Mouse (Mus musculus): ENCODE measurements around the gene Bst2. TPM values are rescaled to one million over a fixed set of nuclear protein-coding genes. Genes with fewer than 3 reads are reported as not detected.
A peak's percentile ranks its signal among the peaks of the same experiment; 100 is the strongest.
"Not testable (repeated sequence)": the region's sequence is repeated elsewhere in the genome, so short reads cannot be mapped to it uniquely, and the experiment has no call there.

The Bst2 gene
- polyA plus RNA-seq, 2 experiments, result 12.4 to 47.2 TPM

DNA sequence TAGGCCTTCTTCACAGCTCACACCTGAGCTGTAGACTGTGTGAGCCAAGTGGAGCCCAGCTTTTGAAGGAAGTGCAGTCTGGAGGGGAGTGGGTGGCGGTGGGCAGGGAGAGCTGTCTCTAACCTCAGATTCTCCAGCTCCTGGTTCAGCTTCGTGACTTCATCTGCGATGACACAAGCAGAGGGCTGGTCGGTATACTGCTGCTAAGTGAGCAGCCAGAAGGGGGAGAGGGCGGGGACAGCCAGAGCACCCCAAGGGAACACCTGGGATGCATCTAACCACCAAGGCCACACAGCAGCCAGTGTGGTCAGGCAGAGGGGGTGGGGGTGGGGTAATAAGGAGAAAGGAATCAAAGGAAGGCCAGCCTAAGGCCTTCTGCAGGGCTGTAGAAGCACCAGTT, 1.6 kb downstream of the Bst2 start:
- no peak; the same call in 1 of the 2 replicates for ATAC-seq (ENCODE audit: low FRiP score, low read depth)
- no peak for TF ChIP-seq POLR2A (IDR thresholded peaks at IDR 0.05; ENCODE audit: borderline replicate concordance, extremely low read depth, insufficient read depth, insufficient read length)
- no peak overlapping the region for H3K4me2 ChIP-seq (replicated peaks; ENCODE audit: low read depth, low read length, severe bottlenecking)

DNA sequence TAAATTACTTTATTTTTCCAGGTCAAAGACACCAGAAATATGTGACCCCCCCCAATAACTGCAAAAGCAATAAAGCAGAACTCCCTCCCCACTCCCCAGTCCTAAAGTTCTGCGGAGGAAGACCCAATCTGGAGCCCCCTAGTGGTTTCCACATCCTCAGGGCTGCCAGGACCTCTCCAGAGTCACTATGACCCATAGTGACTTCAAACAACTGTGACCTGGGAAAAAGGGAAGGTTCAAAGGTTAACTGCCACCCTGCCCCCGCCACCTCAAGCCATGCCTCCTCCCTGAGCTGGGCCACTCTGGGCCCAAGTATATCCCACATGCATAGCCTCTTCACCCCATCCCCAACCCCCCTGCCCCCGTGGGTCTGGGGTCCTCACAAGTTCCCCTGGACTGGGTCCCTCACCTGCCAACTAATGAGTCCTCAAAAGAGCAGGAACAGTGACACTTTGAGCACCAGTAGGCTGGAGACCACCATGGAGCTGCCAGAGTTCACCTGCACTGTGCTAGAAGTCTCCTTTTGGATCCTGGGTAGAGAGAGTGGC, 2.9 kb downstream of the Bst2 start:
- no peak overlapping the region for H3K9ac ChIP-seq (ENCODE audit: low read depth, low read length, severe bottlenecking)
- ATAC-seq (ENCODE audit: low FRiP score, low read depth) (no peak), DNase-seq (ENCODE audit: low spot score) (no peak)
- H3K4me3 ChIP-seq (replicated peaks; ENCODE audit: low read length), result no peak overlapping the region
- WGBS, result 21% methylated on average over 3 of the region's 3 CpGs
- no peaks in the 10 kb centered on the region for H3K36me3 ChIP-seq (ENCODE audit: control insufficient read depth, insufficient read depth, low read length)
- TF ChIP-seq POLR2A (IDR thresholded peaks at IDR 0.05; ENCODE audit: borderline replicate concordance, extremely low read depth, insufficient read depth, insufficient read length), result no peak
- H3K9me3 ChIP-seq (ENCODE audit: control insufficient read depth, low read length), result no peaks in the 10 kb centered on the region
- no peak overlapping the region for H3K4me2 ChIP-seq (replicated peaks; ENCODE audit: low read depth, low read length, severe bottlenecking)
- H3K4me1 ChIP-seq (ENCODE audit: control insufficient read depth, insufficient read depth, low read length), result peaks cover 10% of the 10 kb centered on the region; the same call in 1 of the 2 replicates
- H3K27me3 ChIP-seq (ENCODE audit: control insufficient read depth, insufficient read depth, low read length), result no peaks in the 10 kb centered on the region
- no peak overlapping the region for H3K27ac ChIP-seq (replicated peaks; ENCODE audit: low read depth, low read length)

More for the DNA sequence above, 1.6 kb downstream of the Bst2 start:
- Histone ChIP-seq H3K4me3 (replicated peaks; ENCODE audit: low read length) (no peak overlapping the region), H3K27ac (replicated peaks; ENCODE audit: low read depth, low read length) (no peak overlapping the region), H3K9me3 (ENCODE audit: control insufficient read depth, low read length) (no peaks in the 10 kb centered on the region), H3K9ac (ENCODE audit: low read depth, low read length, severe bottlenecking) (no peak overlapping the region), H3K36me3 (ENCODE audit: control insufficient read depth, insufficient read depth, low read length) (no peaks in the 10 kb centered on the region), H3K4me1 (ENCODE audit: control insufficient read depth, insufficient read depth, low read length) (peaks cover 10% of the 10 kb centered on the region; the same call in 1 of the 2 replicates), H3K27me3 (ENCODE audit: control insufficient read depth, insufficient read depth, low read length) (no peaks in the 10 kb centered on the region; the same call in 1 of the 2 replicates)
- 57% methylated on average over 5 of the region's 5 CpGs for WGBS
- DNase-seq (ENCODE audit: low spot score), result no peak

DNA sequence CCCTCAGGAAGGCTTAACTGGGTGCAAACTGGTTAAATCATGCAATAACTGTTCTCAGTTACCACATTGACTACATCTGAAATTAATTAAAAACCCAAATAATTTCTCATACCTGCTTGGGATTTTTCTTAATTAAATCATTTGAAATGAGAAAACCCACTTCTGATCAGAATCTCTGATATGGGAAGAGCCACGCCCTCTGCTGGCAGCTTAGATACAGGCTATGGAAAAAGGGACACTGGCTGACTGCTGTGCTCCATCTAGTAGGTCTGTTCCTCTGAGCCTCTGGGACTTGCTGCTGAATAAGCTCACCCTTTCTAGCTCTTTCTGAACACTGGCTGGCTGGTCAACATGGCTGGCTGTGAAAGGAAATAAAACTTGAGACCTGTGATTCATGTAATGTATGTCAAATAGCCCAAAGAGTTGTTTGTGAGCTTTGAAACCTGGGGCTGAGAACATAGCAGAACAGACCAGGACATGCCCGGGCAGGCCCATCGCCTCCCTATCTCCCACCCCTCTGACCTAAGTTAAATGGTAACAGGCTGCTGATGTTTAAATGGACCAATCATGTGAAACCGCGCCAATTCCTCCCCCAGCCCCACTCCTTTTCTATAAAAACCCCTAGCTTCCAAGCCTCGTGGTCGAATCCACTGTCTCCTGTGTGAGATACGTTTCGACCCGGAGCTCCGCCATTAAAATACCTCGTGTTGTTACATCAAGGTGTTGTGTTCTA, 6.4 kb downstream of the Bst2 start:
- not testable (repeated sequence) for H3K4me1 ChIP-seq (ENCODE audit: control insufficient read depth, insufficient read depth, low read length); H3K4me2 ChIP-seq (replicated peaks; ENCODE audit: low read depth, low read length, severe bottlenecking); H3K27ac ChIP-seq (replicated peaks; ENCODE audit: low read depth, low read length); ATAC-seq (ENCODE audit: low FRiP score, low read depth); H3K9ac ChIP-seq (ENCODE audit: low read depth, low read length, severe bottlenecking); H3K36me3 ChIP-seq (ENCODE audit: control insufficient read depth, insufficient read depth, low read length); H3K9me3 ChIP-seq (ENCODE audit: control insufficient read depth, low read length); H3K4me3 ChIP-seq (replicated peaks; ENCODE audit: low read length)
- DNase-seq (ENCODE audit: low spot score), result peak; percentile 20
- H3K27me3 ChIP-seq (ENCODE audit: control insufficient read depth, insufficient read depth, low read length), result peaks cover 12% of the 10 kb centered on the region
- WGBS, result 67% methylated on average over 5 of the region's 12 CpGs

DNA sequence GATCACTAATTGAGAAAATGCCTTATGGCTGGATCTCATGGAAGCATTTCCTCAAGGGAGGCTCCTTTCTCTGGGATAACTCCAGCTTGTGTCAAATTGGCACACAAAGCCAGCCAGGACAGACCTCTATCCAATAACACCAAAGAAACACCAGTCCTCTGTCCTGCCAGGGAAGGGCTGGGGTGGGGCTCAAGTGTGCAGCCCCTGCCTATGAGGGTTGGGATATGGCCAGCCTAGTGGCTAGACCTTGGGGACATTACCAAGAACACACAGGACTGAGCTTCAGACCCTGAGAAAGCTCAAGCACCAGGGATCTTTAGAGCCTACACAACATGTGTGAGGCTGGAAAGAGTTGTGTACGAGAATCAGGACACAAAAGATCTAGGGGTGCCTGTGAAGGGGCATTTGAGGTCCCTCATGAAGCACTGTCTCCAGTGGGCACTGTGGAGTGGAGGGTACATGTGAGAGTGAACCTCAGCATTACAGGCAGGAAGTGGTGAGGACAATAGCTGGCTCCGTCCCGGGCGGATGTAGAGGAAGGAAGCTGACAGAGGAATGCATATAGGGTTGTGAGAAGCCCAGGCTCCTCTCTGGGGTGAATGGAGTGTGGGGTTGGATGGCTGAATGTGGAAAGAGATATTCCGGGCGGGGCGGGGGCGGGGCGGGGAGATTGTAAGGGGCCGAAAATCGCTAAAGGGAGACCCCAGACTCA, 8.7 kb downstream of the Bst2 start:
- no peaks in the 10 kb centered on the region for H3K36me3 ChIP-seq (ENCODE audit: control insufficient read depth, insufficient read depth, low read length)
- DNase-seq (ENCODE audit: low spot score), result no peak
- WGBS, result 79% methylated on average over 11 of the region's 11 CpGs
- ATAC-seq (ENCODE audit: low FRiP score, low read depth), result no peak
- peaks cover 5% of the 10 kb centered on the region; the same call in 1 of the 2 replicates for H3K4me1 ChIP-seq (ENCODE audit: control insufficient read depth, insufficient read depth, low read length)
- no peak overlapping the region for H3K9ac ChIP-seq (ENCODE audit: low read depth, low read length, severe bottlenecking)
- H3K4me3 ChIP-seq (replicated peaks; ENCODE audit: low read length), result no peak overlapping the region
- no peak overlapping the region for H3K4me2 ChIP-seq (replicated peaks; ENCODE audit: low read depth, low read length, severe bottlenecking)
- no peaks in the 10 kb centered on the region for H3K9me3 ChIP-seq (ENCODE audit: control insufficient read depth, low read length)
- peak overlapping the region; percentile 48; the same call in 1 of the 2 replicates for H3K27ac ChIP-seq (replicated peaks; ENCODE audit: low read depth, low read length)
- peaks cover 25% of the 10 kb centered on the region for H3K27me3 ChIP-seq (ENCODE audit: control insufficient read depth, insufficient read depth, low read length)
- TF ChIP-seq POLR2A (IDR thresholded peaks at IDR 0.05; ENCODE audit: borderline replicate concordance, extremely low read depth, insufficient read depth, insufficient read length), result no peak

DNA sequence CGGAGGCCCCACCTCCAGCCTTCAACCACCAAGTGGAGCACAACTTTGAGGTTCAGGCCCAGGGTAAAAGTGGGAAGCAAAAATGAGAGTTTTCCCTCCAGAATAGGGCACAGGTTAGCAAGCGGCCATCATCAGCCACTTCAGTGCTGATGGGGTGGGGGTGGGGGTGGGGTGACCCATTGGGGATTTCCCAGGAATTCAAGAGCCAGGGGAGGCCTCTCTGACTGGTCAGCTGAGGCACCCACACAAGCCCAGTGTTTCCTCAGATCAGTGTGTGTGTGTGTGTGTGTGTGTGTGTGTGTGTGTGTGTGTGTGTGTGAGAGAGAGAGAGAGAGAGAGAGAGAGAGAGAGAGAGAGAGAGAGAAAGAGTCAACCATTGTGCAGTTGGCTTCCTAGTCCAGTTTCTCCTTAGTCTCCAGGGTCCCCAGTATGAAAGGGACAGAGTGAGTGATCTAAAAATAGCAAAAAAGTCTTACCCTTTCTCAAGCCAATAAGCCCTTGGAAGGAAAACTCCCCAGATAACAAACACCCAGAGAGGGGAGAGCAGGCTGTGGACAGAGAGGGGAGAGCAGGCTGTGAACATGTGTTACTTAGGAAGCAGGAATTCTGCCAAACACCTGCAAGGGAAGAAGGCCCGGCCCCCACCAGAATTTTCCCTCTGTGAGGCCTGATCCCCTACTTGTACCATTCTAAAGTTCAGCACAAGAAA, 9.9 kb downstream of the Bst2 start:
- Histone ChIP-seq H3K27me3 (ENCODE audit: control insufficient read depth, insufficient read depth, low read length) (peaks cover 25% of the 10 kb centered on the region), H3K27ac (replicated peaks; ENCODE audit: low read depth, low read length) (0 out of 2 replicates have a peak overlapping the region, but pooled peaks have one; percentile 33)
- peak; percentile 61 for DNase-seq (ENCODE audit: low spot score)

More for the DNA sequence above, 9.9 kb downstream of the Bst2 start:
- Histone ChIP-seq H3K9me3 (ENCODE audit: control insufficient read depth, low read length) (no peaks in the 10 kb centered on the region), H3K9ac (ENCODE audit: low read depth, low read length, severe bottlenecking) (no peak overlapping the region), H3K4me2 (replicated peaks; ENCODE audit: low read depth, low read length, severe bottlenecking) (no peak overlapping the region), H3K36me3 (ENCODE audit: control insufficient read depth, insufficient read depth, low read length) (no peaks in the 10 kb centered on the region), H3K4me3 (replicated peaks; ENCODE audit: low read length) (no peak overlapping the region), H3K4me1 (ENCODE audit: control insufficient read depth, insufficient read depth, low read length) (peaks cover 5% of the 10 kb centered on the region; the same call in 1 of the 2 replicates)
- ATAC-seq (ENCODE audit: low FRiP score, low read depth), result 0 out of 2 replicates have a peak, but pooled peaks have one; percentile 31
- no peak for TF ChIP-seq POLR2A (IDR thresholded peaks at IDR 0.05; ENCODE audit: borderline replicate concordance, extremely low read depth, insufficient read depth, insufficient read length)
- 43% methylated on average over 3 of the region's 3 CpGs for WGBS
